Mouse (Mus musculus) MEL (cell line): ENCODE measurements at regions not wholly inside any gene's neighbourhood (a gene's known extent, or its start where the extent isn't known, plus 50 kb on each side); places are given as distances from the start of the nearest gene placed in this dataset.

Experiments used
- DNase-seq: peaks from one replicate; pipeline ENCODE4 v3.0.0; 2011; ENCODE audit warnings: low read depth, low spot score
- H3K27ac ChIP-seq: 2 replicates; pipeline ENCODE4 v1.5.1; 2012; ENCODE audit warnings: low read depth, mild to moderate bottlenecking, control low read depth, low read length, moderate library complexity; ENCODE audit not compliant: control insufficient read depth
- H3K27me3 ChIP-seq, 2 experiments: fragments of 150-350 bp in 1 of 2; sonication (generic) in 1 of 2; 2 replicates each; pipeline ENCODE4 v1.6.1; 2012; ENCODE audit warnings: low read length in 2 of 2, mild to moderate bottlenecking in 2 of 2, improper control_type of control experiment in 1 of 2, moderate library complexity in 1 of 2; ENCODE audit not compliant: insufficient read depth in 2 of 2, control insufficient read depth in 1 of 2
- H3K36me3 ChIP-seq, 2 experiments: 2 replicates each; pipeline ENCODE4 v1.6.1; 2012 to 2014; ENCODE audit warnings: low read length in 2 of 2, improper control_type of control experiment in 1 of 2, inconsistent platforms in 1 of 2, mild to moderate bottlenecking in 1 of 2; ENCODE audit not compliant: insufficient read depth in 2 of 2, control insufficient read depth in 1 of 2
- H3K4me1 ChIP-seq, 2 experiments: fragments of 150-350 bp in 1 of 2; sonication (generic) in 1 of 2; 2 replicates each; pipeline ENCODE4 v1.6.1; 2012; ENCODE audit warnings: low read length in 2 of 2, improper control_type of control experiment in 1 of 2, mild to moderate bottlenecking in 1 of 2; ENCODE audit not compliant: insufficient read depth in 2 of 2, control insufficient read depth in 1 of 2
- H3K4me3 ChIP-seq, 2 experiments: fragments of 150-350 bp in 1 of 2; sonication (generic) in 1 of 2; 2 replicates each; pipeline ENCODE4 v1.5.1; 2012; ENCODE audit warnings: low read depth in 2 of 2, low read length in 2 of 2, mild to moderate bottlenecking in 2 of 2, moderate library complexity in 2 of 2, control low read depth in 1 of 2, improper control_type of control experiment in 1 of 2; ENCODE audit not compliant: control insufficient read depth in 1 of 2, insufficient read depth in 1 of 2
- H3K79me2 ChIP-seq: 2 replicates; pipeline ENCODE4 v1.6.1; 2012; ENCODE audit warnings: mild to moderate bottlenecking, low read length, moderate library complexity; ENCODE audit not compliant: control insufficient read depth, poor library complexity, insufficient read depth
- H3K9ac ChIP-seq: 2 replicates; pipeline ENCODE4 v1.6.1; 2012; ENCODE audit warnings: low read depth, mild to moderate bottlenecking, control low read depth, low read length, moderate library complexity; ENCODE audit not compliant: control insufficient read depth, poor library complexity, severe bottlenecking
- H3K9me3 ChIP-seq: fragments of 150-350 bp; sonication (generic); replicated peaks from 2 replicates; pipeline ENCODE4 v1.6.1; 2012; ENCODE audit warnings: mild to moderate bottlenecking, low read length, improper control_type of control experiment, moderate library complexity; ENCODE audit not compliant: insufficient read depth
- CTCF ChIP-seq, 3 experiments: IDR thresholded peaks in 2 of 3; conservative IDR thresholded peaks in 1 of 3; 2 replicates each; pipeline ENCODE4 v1.5.1; 2011 to 2012; ENCODE audit warnings: low read length in 3 of 3, low read depth in 2 of 3, mild to moderate bottlenecking in 2 of 3, improper control_type of control experiment in 1 of 3, inconsistent platforms in 1 of 3, mixed read lengths in 1 of 3, moderate library complexity in 1 of 3; ENCODE audit not compliant: control insufficient read depth in 1 of 3, insufficient read depth in 1 of 3, poor library complexity in 1 of 3, severe bottlenecking in 1 of 3
- E2F4 ChIP-seq: IDR thresholded peaks from 2 replicates; pipeline ENCODE4 v1.6.1; 2011; ENCODE audit warnings: low read depth, low read length, improper control_type of control experiment, borderline replicate concordance
- GABPA ChIP-seq: IDR thresholded peaks from 2 replicates; pipeline ENCODE4 v1.6.1; 2012; ENCODE audit warnings: low read depth, mild to moderate bottlenecking, inconsistent platforms, low read length, improper control_type of control experiment, moderate library complexity
- GATA1 ChIP-seq: IDR thresholded peaks from 2 replicates; pipeline ENCODE4 v1.6.1; 2011; ENCODE audit warnings: low read depth, low read length, improper control_type of control experiment
- JUND ChIP-seq: IDR thresholded peaks from 2 replicates; pipeline ENCODE4 v1.6.1; 2011; ENCODE audit warnings: low read depth, mild to moderate bottlenecking, improper control_type of control experiment, low read length
- MEF2A ChIP-seq: IDR thresholded peaks from 2 replicates; pipeline ENCODE4 v1.6.1; 2014; ENCODE audit warnings: low read depth, mild to moderate bottlenecking, inconsistent platforms, low read length, improper control_type of control experiment; ENCODE audit not compliant: poor library complexity, insufficient replicate concordance, severe bottlenecking; ENCODE audit errors: extremely low read depth
- MYC ChIP-seq: IDR thresholded peaks from 2 replicates; pipeline ENCODE4 v1.6.1; 2011; ENCODE audit warnings: low read depth, mild to moderate bottlenecking, low read length, improper control_type of control experiment, moderate library complexity
- RCOR1 ChIP-seq: IDR thresholded peaks from 2 replicates; pipeline ENCODE4 v1.6.1; 2012; ENCODE audit warnings: low read depth, mild to moderate bottlenecking, inconsistent platforms, low read length, improper control_type of control experiment
- USF2 ChIP-seq, 2 experiments: IDR thresholded peaks; 2 replicates each; pipeline ENCODE4 v1.6.1; 2011 to 2012; ENCODE audit warnings: improper control_type of control experiment in 2 of 2, low read length in 2 of 2, borderline replicate concordance in 1 of 2, inconsistent platforms in 1 of 2, low read depth in 1 of 2, mild to moderate bottlenecking in 1 of 2; ENCODE audit not compliant: insufficient read depth in 1 of 2
- ZKSCAN1 ChIP-seq: IDR thresholded peaks from 2 replicates; pipeline ENCODE4 v1.6.1; 2012; ENCODE audit warnings: low read depth, mild to moderate bottlenecking, inconsistent platforms, low read length, improper control_type of control experiment, moderate library complexity

GRCm38 (mm10) chr2:10318166-10318768 is 52.0 kb upstream of the Sfmbt2 start:
- H3K4me3 ChIP-seq, result no peak overlapping the region
- H3K27ac ChIP-seq, result no peak overlapping the region
- no peaks in the 10 kb centered on the region for H3K27me3 ChIP-seq
- no peaks in the 10 kb centered on the region for H3K4me1 ChIP-seq
- no peak for TF ChIP-seq GABPA
- TF ChIP-seq MEF2A, result no peak
- TF ChIP-seq MYC, result no peak
- TF ChIP-seq RCOR1, result no peak
- no peak for TF ChIP-seq GATA1
- no peak for TF ChIP-seq CTCF (IDR thresholded peaks at IDR 0.05 in 2 of 3, conservative IDR thresholded peaks at IDR 0.05 in 1 of 3; ENCODE audit: control insufficient read depth in 1 of 3, insufficient read depth in 1 of 3, low read depth in 2 of 3, low read length in 3 of 3, poor library complexity in 1 of 3, severe bottlenecking in 1 of 3)
- TF ChIP-seq JUND, result no peak
- no peak for TF ChIP-seq USF2 (IDR thresholded peaks at IDR 0.05; ENCODE audit: borderline replicate concordance in 1 of 2, insufficient read depth in 1 of 2, low read depth in 1 of 2, low read length in 2 of 2)
- no peak for TF ChIP-seq ZKSCAN1
- no peak for TF ChIP-seq E2F4
- H3K9ac ChIP-seq, result no peak overlapping the region
- no peaks in the 10 kb centered on the region for H3K36me3 ChIP-seq
- H3K79me2 ChIP-seq, result no peaks in the 10 kb centered on the region
- DNase-seq, result no peak
- no peaks in the 10 kb centered on the region for H3K9me3 ChIP-seq
